Mouse (Mus musculus) adipocyte (in vitro differentiated cells): ENCODE measurements around the gene Amz1.

Experiments used
- DNase-seq: peaks from one replicate; pipeline ENCODE4 v3.0.0-alpha.2; 2016; ENCODE audit warnings: low spot score

Gene Amz1

DNA sequence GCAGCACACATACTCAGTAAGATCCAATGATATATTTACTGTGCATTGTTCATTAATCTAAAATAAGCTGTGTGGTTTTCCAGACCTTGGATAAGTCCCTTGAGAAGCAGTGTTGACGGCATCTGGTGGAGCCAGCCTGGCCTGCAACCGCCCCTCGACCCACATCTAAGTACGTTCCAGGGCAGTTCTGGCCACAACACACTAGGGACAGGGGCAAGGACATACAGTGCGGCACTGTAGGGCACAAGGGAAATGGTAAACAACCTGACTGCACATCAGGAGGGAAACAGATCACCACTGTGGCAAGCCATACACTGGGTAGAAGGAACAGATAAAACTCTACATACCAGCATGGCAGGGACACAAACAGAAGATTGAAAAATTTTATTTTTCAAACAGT, 77.9 kb downstream of the Amz1 start:
- DNase-seq, result peak; percentile 53

DNA sequence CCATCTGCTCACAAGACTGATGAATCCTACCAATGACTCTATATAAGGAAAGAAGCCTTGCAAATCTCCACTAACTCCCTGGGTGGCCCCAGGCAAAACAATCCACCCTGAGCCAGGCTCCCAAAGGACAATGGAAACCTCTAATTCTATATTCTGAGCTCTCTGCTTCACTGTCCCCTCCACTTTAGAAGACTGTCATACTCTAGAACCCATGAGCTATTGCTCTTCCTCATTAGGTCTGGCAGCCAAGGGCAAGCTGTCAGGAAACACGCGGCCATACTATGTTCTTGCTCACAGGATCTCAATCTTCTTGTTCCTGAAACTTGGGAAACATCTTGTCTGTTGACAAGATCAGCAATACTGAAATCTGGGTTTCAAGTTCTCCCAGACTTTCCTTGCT, 82.3 kb downstream of the Amz1 start:
- DNase-seq, result no peak

DNA sequence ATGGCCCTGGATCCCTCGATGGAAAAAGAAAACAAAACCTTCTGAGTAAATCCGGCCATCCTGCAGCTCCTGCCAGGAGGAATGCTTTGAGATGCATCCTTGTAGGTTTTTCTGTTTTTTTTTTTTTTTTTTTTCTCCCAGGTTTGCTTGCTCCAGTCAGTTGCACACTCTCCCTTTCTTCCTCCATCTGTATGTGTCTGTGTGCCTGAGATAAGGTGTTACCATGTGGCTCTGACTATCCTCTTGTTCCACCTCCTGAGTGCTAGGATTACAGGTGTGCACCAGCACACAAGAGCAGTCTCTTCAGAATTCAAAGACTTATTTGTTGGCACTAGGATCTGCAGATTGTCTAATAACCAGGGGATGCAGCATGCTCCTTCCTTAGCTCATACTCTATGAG, 83.0 kb downstream of the Amz1 start:
- DNase-seq, result no peak
